Mouse (Mus musculus): ENCODE measurements around the gene Hpcal4. TPM values are rescaled to one million over a fixed set of nuclear protein-coding genes. Genes with fewer than 3 reads are reported as not detected.
"Not testable (repeated sequence)": the region's sequence is repeated elsewhere in the genome, so short reads cannot be mapped to it uniquely, and the experiment has no call there.

Hpcal4 gene
- polyA plus RNA-seq, 1 experiment from 2014 or later, result 0.38 TPM

DNA sequence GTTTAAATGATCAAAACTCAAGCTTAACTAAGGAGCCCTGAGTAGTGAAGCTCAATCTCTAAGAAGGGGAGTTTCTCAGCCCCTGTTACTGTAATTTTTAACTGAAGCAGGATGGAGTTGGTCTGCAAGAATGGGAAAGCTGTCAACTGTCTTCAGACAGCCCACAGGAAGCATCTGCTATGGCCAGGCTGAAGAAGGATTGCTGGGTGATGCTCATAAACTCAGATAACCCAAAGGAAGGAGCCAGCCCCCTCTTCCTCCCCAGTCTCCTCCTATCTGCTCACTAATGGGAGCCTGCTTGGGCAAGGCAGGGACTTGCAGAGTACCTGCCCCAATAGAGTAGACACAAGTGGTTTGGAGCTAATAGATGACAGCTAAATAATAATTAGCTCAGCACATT, 27.2 kb upstream of the Hpcal4 start:
- no peak overlapping the region for H3K27ac ChIP-seq (ENCODE audit: low read depth, low read length)
- H3K4me2 ChIP-seq, result no peak overlapping the region
- H3K36me3 ChIP-seq (ENCODE audit: control insufficient read depth, insufficient read depth, low read length), result no peaks in the 10 kb centered on the region
- H3K4me3 ChIP-seq (ENCODE audit: low read depth, low read length), result no peak overlapping the region
- no peaks in the 10 kb centered on the region for H3K9me3 ChIP-seq (ENCODE audit: control insufficient read depth, low read length)
- no peak for DNase-seq (ENCODE audit: low spot score, missing footprints)
- no peaks in the 10 kb centered on the region for H3K4me1 ChIP-seq (ENCODE audit: control insufficient read depth, insufficient read depth, low read length)
- no peak overlapping the region for H3K9ac ChIP-seq (ENCODE audit: low read length)
- H3K27me3 ChIP-seq (ENCODE audit: control insufficient read depth, insufficient read depth, low read length), result no peaks in the 10 kb centered on the region
- ATAC-seq (ENCODE audit: low FRiP score), result no peak

GRCm38 (mm10) chr4:123160571-123160970, 22.5 kb upstream of the Hpcal4 start:
- Histone ChIP-seq H3K27me3 (ENCODE audit: control insufficient read depth, insufficient read depth, low read length) (no peaks in the 10 kb centered on the region), H3K27ac (ENCODE audit: low read depth, low read length) (no peak overlapping the region), H3K9ac (ENCODE audit: low read length) (no peak overlapping the region), H3K4me1 (ENCODE audit: control insufficient read depth, insufficient read depth, low read length) (peaks cover 10% of the 10 kb centered on the region), H3K36me3 (ENCODE audit: control insufficient read depth, insufficient read depth, low read length) (no peaks in the 10 kb centered on the region), H3K4me2 (no peak overlapping the region), H3K4me3 (ENCODE audit: low read depth, low read length) (no peak overlapping the region), H3K9me3 (ENCODE audit: control insufficient read depth, low read length) (no peaks in the 10 kb centered on the region)
- WGBS, result 79% methylated on average over 6 of the region's 6 CpGs
- no peak for DNase-seq (ENCODE audit: low spot score, missing footprints)
- ATAC-seq (ENCODE audit: low FRiP score), result no peak

DNA sequence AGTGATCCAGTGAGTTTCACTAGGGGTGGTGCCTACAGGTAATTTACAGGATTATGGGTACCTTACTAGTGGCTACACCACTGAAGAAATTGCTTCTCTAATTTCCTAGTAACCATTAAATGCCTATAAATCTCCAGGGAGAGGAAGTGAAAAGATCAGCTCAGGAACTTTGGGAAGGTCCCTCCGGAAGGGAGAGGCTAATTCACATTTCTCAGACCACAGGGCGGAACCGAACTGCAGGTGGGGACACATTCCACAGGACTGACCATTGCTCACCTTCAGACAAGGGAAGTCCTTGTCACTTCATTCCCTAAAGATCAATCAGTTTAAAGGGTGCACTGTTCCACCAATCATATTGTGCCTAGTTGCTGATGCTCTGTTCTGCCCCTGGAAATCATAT, 21.8 kb upstream of the Hpcal4 start:
- H3K9me3 ChIP-seq (ENCODE audit: control insufficient read depth, low read length); H3K4me1 ChIP-seq (ENCODE audit: control insufficient read depth, insufficient read depth, low read length); H3K27ac ChIP-seq (ENCODE audit: low read depth, low read length); H3K9ac ChIP-seq (ENCODE audit: low read length); DNase-seq (ENCODE audit: low spot score, missing footprints); H3K4me2 ChIP-seq; ATAC-seq (ENCODE audit: low FRiP score); H3K27me3 ChIP-seq (ENCODE audit: control insufficient read depth, insufficient read depth, low read length); H3K4me3 ChIP-seq (ENCODE audit: low read depth, low read length); H3K36me3 ChIP-seq (ENCODE audit: control insufficient read depth, insufficient read depth, low read length): not testable (repeated sequence)
- WGBS, result 87% methylated on average over 3 of the region's 3 CpGs

DNA sequence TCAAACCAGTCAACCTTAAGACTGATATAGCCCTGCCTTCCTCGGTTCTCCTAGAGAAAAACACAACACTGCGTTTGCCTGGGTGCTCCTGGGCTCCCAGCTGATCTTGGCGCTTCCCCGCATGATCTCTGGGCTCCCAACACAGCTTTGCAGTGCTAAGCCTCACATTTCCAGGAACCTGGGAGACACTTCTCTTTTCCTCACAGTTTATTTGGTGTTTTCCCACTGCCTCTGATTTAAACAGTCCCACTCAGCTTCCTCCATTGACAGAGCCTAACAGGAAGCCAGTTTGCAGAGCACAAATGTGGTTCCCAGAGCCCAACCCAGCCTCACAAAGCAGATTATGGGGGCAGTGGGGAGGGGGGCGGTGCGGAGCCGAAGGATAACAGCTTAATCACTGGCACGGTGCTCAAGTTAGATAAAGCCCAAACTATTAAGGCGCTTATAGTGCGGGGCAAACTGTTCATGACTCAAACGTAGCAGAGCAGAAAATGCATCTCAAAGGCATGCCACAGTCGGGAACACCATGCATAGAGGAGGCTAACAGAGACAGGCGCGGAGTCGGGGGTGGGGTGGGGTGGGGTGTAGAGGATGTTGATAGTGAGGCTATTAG, 20.6 kb upstream of the Hpcal4 start:
- DNase-seq (ENCODE audit: low spot score, missing footprints) (peak; percentile 91), ATAC-seq (ENCODE audit: low FRiP score) (peak; percentile 55)
- no peak overlapping the region for H3K27ac ChIP-seq (ENCODE audit: low read depth, low read length)
- H3K4me1 ChIP-seq (ENCODE audit: control insufficient read depth, insufficient read depth, low read length), result peaks cover 10% of the 10 kb centered on the region
- H3K36me3 ChIP-seq (ENCODE audit: control insufficient read depth, insufficient read depth, low read length), result no peaks in the 10 kb centered on the region
- peak overlapping the region; percentile 17 for H3K9ac ChIP-seq (ENCODE audit: low read length)
- WGBS, result 7% methylated on average over 15 of the region's 15 CpGs
- H3K27me3 ChIP-seq (ENCODE audit: control insufficient read depth, insufficient read depth, low read length), result no peaks in the 10 kb centered on the region
- no peak overlapping the region for H3K4me3 ChIP-seq (ENCODE audit: low read depth, low read length)
- peak overlapping the region; percentile 32 for H3K4me2 ChIP-seq
- H3K9me3 ChIP-seq (ENCODE audit: control insufficient read depth, low read length), result no peaks in the 10 kb centered on the region

DNA sequence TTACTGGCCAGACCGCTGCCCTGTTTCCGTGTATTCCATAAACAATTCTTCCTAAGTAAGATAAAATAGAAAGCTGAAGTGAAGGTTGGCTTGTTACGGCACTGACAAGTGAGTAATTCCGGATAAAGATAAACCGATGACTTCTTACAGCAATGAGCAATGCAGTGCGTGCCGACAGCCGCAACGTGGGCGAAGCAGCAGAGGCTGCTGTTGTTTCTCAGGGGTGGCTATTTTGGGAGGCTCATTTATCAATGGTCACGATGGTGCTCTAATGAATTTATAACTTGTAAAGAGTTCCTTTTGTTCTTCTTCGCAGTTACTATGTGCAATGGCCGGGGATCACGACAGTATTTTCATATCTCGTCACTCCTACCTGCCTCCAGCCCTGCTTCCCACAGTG, 18.9 kb upstream of the Hpcal4 start:
- DNase-seq (ENCODE audit: low spot score, missing footprints) (no peak), ATAC-seq (ENCODE audit: low FRiP score) (no peak)
- H3K9ac ChIP-seq (ENCODE audit: low read length), result no peak overlapping the region
- H3K4me3 ChIP-seq (ENCODE audit: low read depth, low read length), result no peak overlapping the region
- H3K9me3 ChIP-seq (ENCODE audit: control insufficient read depth, low read length), result no peaks in the 10 kb centered on the region
- H3K27me3 ChIP-seq (ENCODE audit: control insufficient read depth, insufficient read depth, low read length), result no peaks in the 10 kb centered on the region
- H3K27ac ChIP-seq (ENCODE audit: low read depth, low read length), result no peak overlapping the region
- peaks cover 10% of the 10 kb centered on the region for H3K4me1 ChIP-seq (ENCODE audit: control insufficient read depth, insufficient read depth, low read length)
- 93% methylated on average over 15 of the region's 15 CpGs for WGBS
- no peak overlapping the region for H3K4me2 ChIP-seq
- H3K36me3 ChIP-seq (ENCODE audit: control insufficient read depth, insufficient read depth, low read length), result no peaks in the 10 kb centered on the region

GRCm38 (mm10) chr4:123171811-123172210, 11.2 kb upstream of the Hpcal4 start:
- no peak overlapping the region for H3K4me3 ChIP-seq (ENCODE audit: low read depth, low read length)
- DNase-seq (ENCODE audit: low spot score, missing footprints) (no peak), ATAC-seq (ENCODE audit: low FRiP score) (no peak)
- H3K9me3 ChIP-seq (ENCODE audit: control insufficient read depth, low read length), result no peaks in the 10 kb centered on the region
- H3K27me3 ChIP-seq (ENCODE audit: control insufficient read depth, insufficient read depth, low read length), result no peaks in the 10 kb centered on the region
- H3K4me1 ChIP-seq (ENCODE audit: control insufficient read depth, insufficient read depth, low read length), result no peaks in the 10 kb centered on the region
- no peak overlapping the region for H3K4me2 ChIP-seq
- no peak overlapping the region for H3K27ac ChIP-seq (ENCODE audit: low read depth, low read length)
- H3K36me3 ChIP-seq (ENCODE audit: control insufficient read depth, insufficient read depth, low read length), result no peaks in the 10 kb centered on the region
- H3K9ac ChIP-seq (ENCODE audit: low read length), result no peak overlapping the region

DNA sequence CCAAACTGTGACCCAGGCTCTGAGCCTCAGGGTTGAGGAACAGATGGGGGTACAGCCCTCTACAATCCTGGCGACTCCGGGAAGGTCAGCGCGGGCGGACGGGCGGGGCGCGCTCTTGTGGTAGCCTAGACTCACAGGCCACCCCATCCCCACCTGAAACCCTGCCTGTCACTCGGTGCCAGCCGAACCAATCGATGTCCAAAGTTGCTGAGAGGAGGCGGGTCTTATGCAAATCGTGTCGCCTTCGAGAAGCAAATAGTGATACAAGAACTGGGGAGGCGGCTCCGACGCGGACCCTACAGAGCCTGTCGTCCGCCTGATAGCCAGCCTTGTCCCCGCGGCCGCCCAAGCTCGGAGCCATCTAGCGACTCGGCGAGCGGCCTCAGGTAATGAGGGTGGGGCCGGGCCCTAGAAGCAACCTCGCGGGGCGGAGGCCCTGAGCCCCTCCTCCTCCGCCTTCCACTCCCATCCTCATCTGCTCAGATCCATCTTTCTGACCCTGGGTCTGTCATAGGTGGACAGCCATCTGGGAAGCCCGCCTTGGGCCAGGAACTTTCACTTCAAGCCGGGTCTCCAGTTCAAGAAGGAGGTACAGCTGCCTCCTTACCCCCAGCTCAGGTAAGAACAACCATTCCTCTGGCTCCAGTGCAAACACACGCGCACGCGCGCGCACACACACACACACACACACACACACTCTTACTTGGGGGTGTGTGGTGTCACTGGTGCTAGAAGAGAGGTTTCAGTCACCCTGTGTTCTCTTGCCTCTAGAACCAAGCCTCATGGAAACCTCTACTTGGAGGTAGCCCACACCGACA, 421 bp downstream of the Hpcal4 start:
- peak; percentile 93 for ATAC-seq (ENCODE audit: low FRiP score)
- H3K9ac ChIP-seq (ENCODE audit: low read length), result peak overlapping the region; percentile 34
- no peaks in the 10 kb centered on the region for H3K9me3 ChIP-seq (ENCODE audit: control insufficient read depth, low read length)
- WGBS, result 10% methylated on average over 44 of the region's 44 CpGs
- H3K27me3 ChIP-seq (ENCODE audit: control insufficient read depth, insufficient read depth, low read length), result peaks cover 38% of the 10 kb centered on the region
- peak overlapping the region; percentile 80 for H3K4me2 ChIP-seq
- H3K27ac ChIP-seq (ENCODE audit: low read depth, low read length), result no peak overlapping the region
- peaks cover 7% of the 10 kb centered on the region for H3K4me1 ChIP-seq (ENCODE audit: control insufficient read depth, insufficient read depth, low read length)
- no peaks in the 10 kb centered on the region for H3K36me3 ChIP-seq (ENCODE audit: control insufficient read depth, insufficient read depth, low read length)
- H3K4me3 ChIP-seq (ENCODE audit: low read depth, low read length), result peak overlapping the region; percentile 25
- DNase-seq (ENCODE audit: low spot score, missing footprints), result peak; percentile 97

DNA sequence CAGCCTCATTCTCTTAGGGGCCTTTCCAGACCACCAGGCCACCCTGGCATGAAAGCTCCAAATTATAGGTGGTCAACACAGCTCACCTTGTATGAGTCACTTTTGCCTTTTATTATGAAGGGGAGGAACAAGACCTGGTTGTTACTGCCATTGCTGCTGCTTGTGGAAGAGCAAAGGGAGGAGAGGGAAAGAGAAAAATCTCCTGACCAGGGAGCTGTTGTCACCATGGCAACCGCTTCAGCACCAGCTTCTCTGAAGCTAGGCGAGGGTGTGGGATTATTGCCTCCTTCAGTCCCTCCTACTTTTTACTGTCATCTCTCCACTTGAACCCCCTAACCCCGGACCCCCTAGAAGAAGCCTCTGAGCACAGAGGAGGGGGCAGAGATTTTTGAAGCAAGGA, 1.8 kb downstream of the Hpcal4 start:
- H3K9me3 ChIP-seq (ENCODE audit: control insufficient read depth, low read length), result no peaks in the 10 kb centered on the region
- H3K4me1 ChIP-seq (ENCODE audit: control insufficient read depth, insufficient read depth, low read length), result peaks cover 7% of the 10 kb centered on the region
- no peak for DNase-seq (ENCODE audit: low spot score, missing footprints)
- no peak for ATAC-seq (ENCODE audit: low FRiP score)
- no peak overlapping the region for H3K4me3 ChIP-seq (ENCODE audit: low read depth, low read length)
- H3K9ac ChIP-seq (ENCODE audit: low read length), result no peak overlapping the region
- WGBS, result 38% methylated on average over 3 of the region's 3 CpGs
- H3K27me3 ChIP-seq (ENCODE audit: control insufficient read depth, insufficient read depth, low read length), result peaks cover 38% of the 10 kb centered on the region
- no peak overlapping the region for H3K4me2 ChIP-seq
- no peaks in the 10 kb centered on the region for H3K36me3 ChIP-seq (ENCODE audit: control insufficient read depth, insufficient read depth, low read length)
- H3K27ac ChIP-seq (ENCODE audit: low read depth, low read length), result no peak overlapping the region

GRCm38 (mm10) chr4:123192336-123192735, 9.3 kb downstream of the Hpcal4 start:
- Histone ChIP-seq H3K36me3 (ENCODE audit: control insufficient read depth, insufficient read depth, low read length) (no peaks in the 10 kb centered on the region), H3K4me1 (ENCODE audit: control insufficient read depth, insufficient read depth, low read length) (no peaks in the 10 kb centered on the region), H3K9me3 (ENCODE audit: control insufficient read depth, low read length) (no peaks in the 10 kb centered on the region), H3K9ac (ENCODE audit: low read length) (no peak overlapping the region), H3K27me3 (ENCODE audit: control insufficient read depth, insufficient read depth, low read length) (no peaks in the 10 kb centered on the region), H3K4me2 (no peak overlapping the region), H3K4me3 (ENCODE audit: low read depth, low read length) (no peak overlapping the region), H3K27ac (ENCODE audit: low read depth, low read length) (no peak overlapping the region)
- peak; percentile 76 for DNase-seq (ENCODE audit: low spot score, missing footprints)
- no peak for ATAC-seq (ENCODE audit: low FRiP score)
- WGBS, result 93% methylated on average over 11 of the region's 11 CpGs
